Mouse (Mus musculus): ENCODE results near the gene Akap6. TPM values are rescaled to one million over a fixed set of nuclear protein-coding genes. Genes with fewer than 3 reads are reported as not detected.

Akap6 gene
- polyA plus RNA-seq, 1 experiment from 2014 or later = 19.4 TPM

GRCm38 (mm10) chr12:52857306-52857705 lies 158.1 kb downstream of the Akap6 start:
- no peak overlapping the region for H3K27ac ChIP-seq (replicated peaks)
- H3K4me1 ChIP-seq = 0 out of 2 replicates have a peak, but pooled peaks cover 3% of the 10 kb centered on the region
- no peak for ATAC-seq (replicated peaks)
- no peaks in the 10 kb centered on the region for H3K27me3 ChIP-seq
- no peaks in the 10 kb centered on the region for H3K9me3 ChIP-seq
- 89% methylated on average over 4 of the region's 4 CpGs for WGBS
- H3K9ac ChIP-seq (replicated peaks) = no peak overlapping the region
- no peaks in the 10 kb centered on the region for H3K36me3 ChIP-seq
- H3K4me2 ChIP-seq (replicated peaks) = no peak overlapping the region
- H3K4me3 ChIP-seq = no peak overlapping the region

- no peak overlapping the region for H3K4me2 ChIP-seq (replicated peaks)
- ATAC-seq (replicated peaks) = no peak
- 62% methylated on average over 3 of the region's 3 CpGs for WGBS
These were observed 162.7 kb downstream of the Akap6 start for GRCm38 (mm10) chr12:52861922-52862321.

GRCm38 (mm10) chr12:52868000-52868624 lies 168.9 kb downstream of the Akap6 start:
- H3K4me1 ChIP-seq = no peaks in the 10 kb centered on the region
- peaks cover 4% of the 10 kb centered on the region; the same call in 1 of the 2 replicates for H3K9me3 ChIP-seq
- H3K36me3 ChIP-seq = no peaks in the 10 kb centered on the region
- H3K4me2 ChIP-seq (replicated peaks) = no peak overlapping the region
- no peaks in the 10 kb centered on the region for H3K27me3 ChIP-seq
- ATAC-seq (replicated peaks) = no peak
- H3K9ac ChIP-seq (replicated peaks) = no peak overlapping the region
- H3K27ac ChIP-seq (replicated peaks) = no peak overlapping the region
- WGBS = 53% methylated on average over 8 of the region's 8 CpGs
- H3K4me3 ChIP-seq = no peak overlapping the region

More at GRCm38 (mm10) chr12:52861922-52862321, 162.7 kb downstream of the Akap6 start:
- H3K4me3 ChIP-seq = no peak overlapping the region
- no peaks in the 10 kb centered on the region for H3K4me1 ChIP-seq
- H3K36me3 ChIP-seq = no peaks in the 10 kb centered on the region
- H3K9ac ChIP-seq (replicated peaks) = no peak overlapping the region
- peaks cover 4% of the 10 kb centered on the region; the same call in 1 of the 2 replicates for H3K9me3 ChIP-seq
- H3K27ac ChIP-seq (replicated peaks) = no peak overlapping the region
- no peaks in the 10 kb centered on the region for H3K27me3 ChIP-seq

GRCm38 (mm10) chr12:52871604-52872003 lies 172.4 kb downstream of the Akap6 start:
- Histone ChIP-seq H3K4me3 (no peak overlapping the region), H3K27me3 (no peaks in the 10 kb centered on the region), H3K4me1 (peaks cover 11% of the 10 kb centered on the region; the same call in 1 of the 2 replicates), H3K9me3 (no peaks in the 10 kb centered on the region), H3K27ac (replicated peaks) (no peak overlapping the region), H3K9ac (replicated peaks) (no peak overlapping the region), H3K36me3 (no peaks in the 10 kb centered on the region), H3K4me2 (replicated peaks) (no peak overlapping the region)
- 85% methylated on average over 3 of the region's 3 CpGs for WGBS
- ATAC-seq (replicated peaks) = no peak

- Histone ChIP-seq H3K9ac (replicated peaks) (no peak overlapping the region), H3K27me3 (no peaks in the 10 kb centered on the region), H3K9me3 (no peaks in the 10 kb centered on the region), H3K27ac (replicated peaks) (no peak overlapping the region), H3K4me3 (no peak overlapping the region), H3K4me1 (peaks cover 21% of the 10 kb centered on the region), H3K4me2 (replicated peaks) (no peak overlapping the region), H3K36me3 (no peaks in the 10 kb centered on the region)
- no peak for ATAC-seq (replicated peaks)
- WGBS = 88% methylated on average over 9 of the region's 9 CpGs
These were observed 175.2 kb downstream of the Akap6 start for GRCm38 (mm10) chr12:52874332-52874923.

GRCm38 (mm10) chr12:52876065-52876464 lies 176.9 kb downstream of the Akap6 start:
- Histone ChIP-seq H3K27ac (replicated peaks) (no peak overlapping the region), H3K4me2 (replicated peaks) (no peak overlapping the region), H3K9me3 (no peaks in the 10 kb centered on the region), H3K27me3 (no peaks in the 10 kb centered on the region), H3K36me3 (peaks cover 2% of the 10 kb centered on the region; the same call in 1 of the 2 replicates), H3K4me1 (peaks cover 21% of the 10 kb centered on the region), H3K4me3 (no peak overlapping the region), H3K9ac (replicated peaks) (no peak overlapping the region)
- no peak for ATAC-seq (replicated peaks)
- WGBS = 35% methylated on average over 4 of the region's 4 CpGs

GRCm38 (mm10) chr12:52876978-52877769 lies 178.0 kb downstream of the Akap6 start:
- peaks cover 21% of the 10 kb centered on the region for H3K4me1 ChIP-seq
- no peak overlapping the region for H3K4me3 ChIP-seq
- H3K9ac ChIP-seq (replicated peaks) = no peak overlapping the region
- ATAC-seq (replicated peaks) = no peak
- no peaks in the 10 kb centered on the region for H3K27me3 ChIP-seq
- peaks cover 2% of the 10 kb centered on the region; the same call in 1 of the 2 replicates for H3K36me3 ChIP-seq
- no peak overlapping the region for H3K27ac ChIP-seq (replicated peaks)
- H3K9me3 ChIP-seq = no peaks in the 10 kb centered on the region
- H3K4me2 ChIP-seq (replicated peaks) = no peak overlapping the region
- 70% methylated on average over 8 of the region's 8 CpGs for WGBS

- Histone ChIP-seq H3K4me1 (peaks cover 21% of the 10 kb centered on the region), H3K4me2 (replicated peaks) (no peak overlapping the region), H3K36me3 (peaks cover 2% of the 10 kb centered on the region; the same call in 1 of the 2 replicates), H3K4me3 (no peak overlapping the region), H3K27me3 (no peaks in the 10 kb centered on the region), H3K27ac (replicated peaks) (no peak overlapping the region), H3K9me3 (no peaks in the 10 kb centered on the region), H3K9ac (replicated peaks) (no peak overlapping the region)
- ATAC-seq (replicated peaks) = no peak
- 80% methylated on average over 8 of the region's 8 CpGs for WGBS
These were observed 180.1 kb downstream of the Akap6 start for GRCm38 (mm10) chr12:52879324-52879723.

GRCm38 (mm10) chr12:52892519-52892918 lies 193.3 kb downstream of the Akap6 start:
- H3K4me2 ChIP-seq (replicated peaks) = no peak overlapping the region
- no peak overlapping the region for H3K4me3 ChIP-seq
- ATAC-seq (replicated peaks) = no peak
- no peak overlapping the region for H3K27ac ChIP-seq (replicated peaks)
- H3K9ac ChIP-seq (replicated peaks) = no peak overlapping the region
- no peaks in the 10 kb centered on the region for H3K9me3 ChIP-seq
- WGBS = 72% methylated on average over 7 of the region's 7 CpGs
- peaks cover 4% of the 10 kb centered on the region; the same call in 1 of the 2 replicates for H3K4me1 ChIP-seq
- no peaks in the 10 kb centered on the region for H3K27me3 ChIP-seq
- peaks cover 5% of the 10 kb centered on the region; the same call in 1 of the 2 replicates for H3K36me3 ChIP-seq

- Histone ChIP-seq H3K4me1 (peaks cover 7% of the 10 kb centered on the region; the same call in 1 of the 2 replicates), H3K27ac (replicated peaks) (no peak overlapping the region), H3K36me3 (no peaks in the 10 kb centered on the region), H3K4me3 (no peak overlapping the region), H3K9ac (replicated peaks) (no peak overlapping the region), H3K4me2 (replicated peaks) (no peak overlapping the region), H3K9me3 (no peaks in the 10 kb centered on the region), H3K27me3 (no peaks in the 10 kb centered on the region)
- no peak for ATAC-seq (replicated peaks)
- 82% methylated on average over 11 of the region's 11 CpGs for WGBS
These were observed 194.6 kb downstream of the Akap6 start for GRCm38 (mm10) chr12:52893656-52894405.

- Histone ChIP-seq H3K4me2 (replicated peaks) (no peak overlapping the region), H3K27ac (replicated peaks) (peak overlapping the region; percentile 63), H3K9ac (replicated peaks) (no peak overlapping the region), H3K4me1 (peaks cover 7% of the 10 kb centered on the region; the same call in 1 of the 2 replicates), H3K36me3 (no peaks in the 10 kb centered on the region), H3K27me3 (no peaks in the 10 kb centered on the region), H3K9me3 (no peaks in the 10 kb centered on the region), H3K4me3 (no peak overlapping the region)
- ATAC-seq (replicated peaks) = peak; percentile 85
- WGBS = 6% methylated on average over 4 of the region's 6 CpGs
These were observed 196.7 kb downstream of the Akap6 start for GRCm38 (mm10) chr12:52895672-52896460.
